Mouse (Mus musculus) G1E (cell line): ENCODE measurements around the gene Mettl15. TPM values are rescaled to one million over a fixed set of nuclear protein-coding genes. Genes with fewer than 3 reads are reported as not detected.
"Not testable (repeated sequence)": the region's sequence is repeated elsewhere in the genome, so short reads cannot be mapped to it uniquely, and the experiment has no call there.

Source experiments
- ATAC-seq: 2 replicates; pipeline ENCODE4 v1.8.0; 2016; ENCODE audit warnings: mild to moderate bottlenecking; ENCODE audit not compliant: insufficient number of reproducible peaks, poor library complexity, low FRiP score, severe bottlenecking; ENCODE audit errors: extremely low read depth
- DNase-seq: peaks from one replicate; pipeline ENCODE4 v3.0.0; 2012; ENCODE audit warnings: low spot score
- H3K27me3 ChIP-seq: 2 replicates; pipeline ENCODE4 v1.6.1; 2012; ENCODE audit warnings: mild to moderate bottlenecking, low read length, inconsistent platforms; ENCODE audit not compliant: insufficient read depth
- H3K36me3 ChIP-seq: replicated peaks from 2 replicates; pipeline ENCODE3; 2012; ENCODE audit warnings: mild to moderate bottlenecking, inconsistent platforms
- H3K4me1 ChIP-seq: 2 replicates; pipeline ENCODE4 v1.6.1; 2012; ENCODE audit warnings: low read depth, low read length, inconsistent platforms, mixed read lengths; ENCODE audit not compliant: insufficient read depth
- H3K4me3 ChIP-seq: 2 replicates; pipeline ENCODE4 v1.5.1; 2012; ENCODE audit warnings: low read depth, mild to moderate bottlenecking, inconsistent platforms, low read length, moderate library complexity, mixed read lengths
- H3K9me3 ChIP-seq: replicated peaks from 2 replicates; pipeline ENCODE4 v1.6.1; 2012; ENCODE audit warnings: inconsistent platforms
- CTCF ChIP-seq: IDR thresholded peaks from 2 replicates; pipeline ENCODE4 v1.5.1; 2012; ENCODE audit warnings: low read depth, low read length, inconsistent platforms, mixed read lengths
- GATA1 ChIP-seq: IDR thresholded peaks from 2 replicates; pipeline ENCODE4 v1.6.1; 2012; ENCODE audit warnings: borderline replicate concordance, low read length, inconsistent platforms, mixed read lengths
- GATA2 ChIP-seq: IDR thresholded peaks from 2 replicates; pipeline ENCODE4 v1.6.1; 2012; ENCODE audit warnings: low read depth, low read length, inconsistent platforms, borderline replicate concordance
- POLR2AphosphoS5 ChIP-seq: IDR thresholded peaks from 2 replicates; pipeline ENCODE4 v1.6.1; 2012; ENCODE audit warnings: low read depth, low read length, inconsistent platforms; ENCODE audit not compliant: insufficient replicate concordance
- TAL1 ChIP-seq: conservative IDR thresholded peaks from 2 replicates; pipeline ENCODE4 v1.6.1; 2012; ENCODE audit warnings: low read depth, low read length, inconsistent platforms, mixed read lengths
- polyA plus RNA-seq: library from polyadenylated mRNA; stranded (reverse); fragments of >175 nt; gene quantifications from 2 replicates; pipeline ENCODE4 v1.2.3, GENCODE M21; 2012
- total RNA-seq, 2 experiments: library from RNA; stranded (forward) in 1 of 2; stranded (reverse) in 1 of 2; fragments of 200-1000 nt in 1 of 2; fragments of >200 nt in 1 of 2; fragmentation: Nextera tagmentation in 1 of 2; gene quantifications; 2 replicates each; pipeline ENCODE4 v1.2.3; 2014 to 2017

The Mettl15 gene
- total and polyA plus RNA-seq, 3 experiments, result 0.51 to 9.1 (median 5.2) TPM

DNA sequence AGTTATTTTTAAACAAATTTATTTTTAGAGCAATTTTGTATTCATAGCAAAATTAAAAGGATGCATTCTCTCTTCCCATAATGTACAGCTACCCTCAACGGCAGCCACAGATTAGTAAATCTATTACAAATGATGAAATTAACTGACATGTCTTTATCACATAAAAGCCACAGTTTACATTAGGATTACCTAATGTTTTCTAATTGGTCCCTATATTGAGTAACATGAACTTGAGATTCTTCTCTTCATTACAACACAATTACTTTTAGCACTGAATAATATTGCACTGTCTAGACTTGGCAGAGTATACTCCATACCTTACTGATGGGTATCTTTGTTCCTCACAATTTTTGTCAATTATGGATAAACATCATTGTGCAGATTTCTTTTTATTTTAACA is 17.8 kb downstream of the Mettl15 start:
- H3K4me3 ChIP-seq, result no peak overlapping the region
- H3K36me3 ChIP-seq, result no peaks in the 10 kb centered on the region
- TF ChIP-seq GATA2, result no peak
- TF ChIP-seq GATA1, result no peak
- TF ChIP-seq POLR2AphosphoS5, result no peak
- no peak for TF ChIP-seq TAL1
- no peak for TF ChIP-seq CTCF
- no peak for DNase-seq
- H3K27me3 ChIP-seq, result no peaks in the 10 kb centered on the region
- H3K4me1 ChIP-seq, result no peaks in the 10 kb centered on the region
- no peaks in the 10 kb centered on the region for H3K9me3 ChIP-seq
- ATAC-seq, result no peak

GRCm38 (mm10) chr2:109241947-109242346 is 38.6 kb downstream of the Mettl15 start:
- no peaks in the 10 kb centered on the region for H3K27me3 ChIP-seq
- TF ChIP-seq GATA1 (no peak), GATA2 (no peak), TAL1 (no peak), CTCF (no peak), POLR2AphosphoS5 (no peak)
- H3K4me3 ChIP-seq, result no peak overlapping the region
- no peaks in the 10 kb centered on the region for H3K36me3 ChIP-seq
- DNase-seq (no peak), ATAC-seq (no peak)
- H3K4me1 ChIP-seq, result no peaks in the 10 kb centered on the region
- no peaks in the 10 kb centered on the region for H3K9me3 ChIP-seq

DNA sequence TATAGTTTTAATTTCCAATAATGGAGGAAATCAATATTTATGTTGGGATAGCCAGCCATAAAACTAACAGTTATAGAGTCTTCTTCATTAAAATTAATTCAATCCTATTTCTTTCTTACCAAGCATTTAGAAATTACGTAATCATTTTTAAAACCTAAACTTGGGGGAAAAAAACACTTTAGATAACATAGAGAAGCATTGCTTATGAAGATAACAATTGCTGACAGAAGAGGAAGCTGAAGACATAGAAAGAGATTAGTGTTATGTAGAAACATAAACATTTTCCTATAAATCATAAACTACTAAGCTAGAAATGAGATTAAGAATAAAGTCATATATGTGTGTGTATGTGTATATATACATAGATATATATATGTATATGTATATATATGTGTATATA is 44.8 kb downstream of the Mettl15 start:
- H3K4me1 ChIP-seq, result no peaks in the 10 kb centered on the region
- ATAC-seq, result no peak
- no peaks in the 10 kb centered on the region for H3K36me3 ChIP-seq
- H3K4me3 ChIP-seq, result no peak overlapping the region
- no peak for TF ChIP-seq CTCF
- DNase-seq, result no peak
- no peaks in the 10 kb centered on the region for H3K9me3 ChIP-seq
- no peaks in the 10 kb centered on the region for H3K27me3 ChIP-seq

DNA sequence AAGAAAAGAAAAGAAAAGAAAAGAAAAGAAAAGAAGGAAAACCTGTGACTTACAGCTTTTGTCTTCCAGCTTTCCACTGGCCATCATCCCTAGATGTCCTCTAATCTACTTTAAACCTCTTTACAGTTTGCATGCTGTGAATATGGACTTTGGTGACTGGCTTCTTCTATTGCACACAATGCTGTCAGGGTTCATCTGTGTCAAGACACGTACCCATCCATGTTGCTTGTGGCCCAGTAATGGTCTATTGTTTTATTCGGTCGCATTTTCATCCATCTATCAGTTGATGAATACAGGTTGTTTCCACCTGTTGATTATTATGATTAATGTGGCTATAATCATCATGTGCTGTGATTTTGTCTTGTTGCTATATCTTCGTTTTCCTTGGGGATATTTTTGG is 46.7 kb downstream of the Mettl15 start:
- no peak for TF ChIP-seq TAL1
- TF ChIP-seq GATA2, result no peak
- no peak overlapping the region for H3K4me3 ChIP-seq
- ATAC-seq (no peak), DNase-seq (no peak)
- H3K36me3 ChIP-seq, result no peaks in the 10 kb centered on the region
- no peaks in the 10 kb centered on the region for H3K4me1 ChIP-seq
- H3K9me3 ChIP-seq, result no peaks in the 10 kb centered on the region
- no peaks in the 10 kb centered on the region for H3K27me3 ChIP-seq

DNA sequence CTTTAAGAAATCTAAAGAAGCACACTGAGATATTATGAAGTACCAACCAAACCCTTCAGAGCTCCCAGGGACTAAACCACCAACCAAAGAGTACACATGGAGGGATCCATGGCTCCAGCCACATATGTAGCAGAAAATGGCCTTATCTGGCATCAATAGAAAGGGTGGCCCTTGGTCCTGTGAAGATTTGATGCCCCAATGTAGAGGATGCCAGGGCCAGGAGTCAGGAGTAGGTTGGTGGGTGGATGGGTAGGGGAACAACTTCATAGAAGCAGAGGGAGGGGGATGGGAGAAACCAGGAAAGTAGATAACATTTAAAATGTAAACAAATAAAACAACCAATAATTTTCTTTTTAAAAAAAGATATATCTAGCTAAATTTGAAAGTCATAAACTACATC is 50.1 kb downstream of the Mettl15 start:
- Histone ChIP-seq H3K36me3 (no peaks in the 10 kb centered on the region), H3K9me3 (no peaks in the 10 kb centered on the region), H3K4me3 (no peak overlapping the region), H3K27me3 (no peaks in the 10 kb centered on the region), H3K4me1 (no peaks in the 10 kb centered on the region)
- DNase-seq (no peak), ATAC-seq (no peak)
- TF ChIP-seq GATA1 (no peak), CTCF (no peak), POLR2AphosphoS5 (no peak), GATA2 (no peak), TAL1 (no peak)

GRCm38 (mm10) chr2:109227196-109227595 is 53.4 kb downstream of the Mettl15 start:
- Histone ChIP-seq H3K4me1 (no peaks in the 10 kb centered on the region), H3K36me3 (no peaks in the 10 kb centered on the region), H3K4me3 (no peak overlapping the region), H3K9me3 (no peaks in the 10 kb centered on the region), H3K27me3 (no peaks in the 10 kb centered on the region)
- TF ChIP-seq GATA2, result no peak
- no peak for TF ChIP-seq CTCF
- TF ChIP-seq POLR2AphosphoS5, result no peak
- no peak for TF ChIP-seq GATA1
- no peak for TF ChIP-seq TAL1
- ATAC-seq (no peak), DNase-seq (no peak)

- no peak for DNase-seq
- Histone ChIP-seq H3K9me3 (no peaks in the 10 kb centered on the region), H3K4me3 (no peak overlapping the region), H3K36me3 (no peaks in the 10 kb centered on the region), H3K4me1 (no peaks in the 10 kb centered on the region), H3K27me3 (no peaks in the 10 kb centered on the region)
- ATAC-seq, result no peak
- TF ChIP-seq GATA2 (no peak), TAL1 (no peak), CTCF (no peak), POLR2AphosphoS5 (no peak)
Measured at GRCm38 (mm10) chr2:109221470-109221869, 59.1 kb downstream of the Mettl15 start.

- H3K36me3 ChIP-seq, H3K9me3 ChIP-seq, ATAC-seq: not testable (repeated sequence)
Measured at GRCm38 (mm10) chr2:109216678-109217077, 63.9 kb downstream of the Mettl15 start.

GRCm38 (mm10) chr2:109210641-109211040 is 69.9 kb downstream of the Mettl15 start:
- not testable (repeated sequence) for H3K27me3 ChIP-seq, DNase-seq, H3K36me3 ChIP-seq, H3K9me3 ChIP-seq, H3K4me3 ChIP-seq, H3K4me1 ChIP-seq, ATAC-seq

More at GRCm38 (mm10) chr2:109216678-109217077, 63.9 kb downstream of the Mettl15 start:
- not testable (repeated sequence) for H3K27me3 ChIP-seq, DNase-seq, H3K4me1 ChIP-seq, H3K4me3 ChIP-seq
